Mouse (Mus musculus) CD4-positive helper T cell, adult 2 months (primary cell): ENCODE measurements around the gene Hoxb6.

Experiments
- DNase-seq: peaks from one replicate; pipeline ENCODE4 v3.0.0-alpha.2; 2012; ENCODE audit warnings: low read depth, missing footprints, low spot score

Hoxb6 gene

GRCm38 (mm10) chr11:96333241-96334001 lies 41.1 kb downstream of the Hoxb6 start:
- DNase-seq, result no peak

GRCm38 (mm10) chr11:96334002-96334364 lies 41.7 kb downstream of the Hoxb6 start:
- no peak for DNase-seq

- DNase-seq, result no peak
Measured at GRCm38 (mm10) chr11:96334998-96335397, 42.7 kb downstream of the Hoxb6 start.

GRCm38 (mm10) chr11:96336597-96336996 lies 44.3 kb downstream of the Hoxb6 start:
- no peak for DNase-seq

- DNase-seq, result no peak
Measured at GRCm38 (mm10) chr11:96337026-96337425, 44.8 kb downstream of the Hoxb6 start.

GRCm38 (mm10) chr11:96338957-96339855 lies 46.9 kb downstream of the Hoxb6 start:
- no peak for DNase-seq

GRCm38 (mm10) chr11:96340698-96341365 lies 48.6 kb downstream of the Hoxb6 start:
- DNase-seq, result no peak

GRCm38 (mm10) chr11:96341701-96342575 lies 49.7 kb downstream of the Hoxb6 start:
- no peak for DNase-seq

GRCm38 (mm10) chr11:96342576-96342930 lies 50.3 kb downstream of the Hoxb6 start:
- DNase-seq, result no peak

- no peak for DNase-seq
Measured at GRCm38 (mm10) chr11:96343206-96343745, 51.0 kb downstream of the Hoxb6 start.

GRCm38 (mm10) chr11:96344061-96344877 lies 52.0 kb downstream of the Hoxb6 start:
- DNase-seq, result no peak

- no peak for DNase-seq
Measured at GRCm38 (mm10) chr11:96344878-96345159, 52.5 kb downstream of the Hoxb6 start.

- DNase-seq, result no peak
Measured at GRCm38 (mm10) chr11:96345220-96345892, 53.1 kb downstream of the Hoxb6 start.

- no peak for DNase-seq
Measured at GRCm38 (mm10) chr11:96345893-96346806, 53.9 kb downstream of the Hoxb6 start.

GRCm38 (mm10) chr11:96346916-96347520 lies 54.7 kb downstream of the Hoxb6 start:
- no peak for DNase-seq

GRCm38 (mm10) chr11:96347717-96348116 lies 55.4 kb downstream of the Hoxb6 start:
- DNase-seq, result no peak

GRCm38 (mm10) chr11:96348141-96348928 lies 56.1 kb downstream of the Hoxb6 start:
- DNase-seq, result no peak
